Mouse (Mus musculus) liver, embryonic 14.5 days (tissue): ENCODE measurements around the gene Rsph3a.

Source experiments
- CTCF ChIP-seq: IDR thresholded peaks from 2 replicates; pipeline ENCODE4 v1.5.1; 2016; ENCODE audit warnings: antibody characterized with exemption, low read depth, control low read depth
- EP300 ChIP-seq: IDR thresholded peaks from 2 replicates; pipeline ENCODE4 v1.6.1; 2016; ENCODE audit warnings: antibody characterized with exemption, low read depth

GRCm38 (mm10) chr17:7899961-7900360 lies 45.5 kb upstream of the Rsph3a start:
- TF ChIP-seq CTCF (no peak), EP300 (no peak)
